Mouse (Mus musculus) NIH3T3 (cell line): ENCODE data around the gene Vmn1r203.
"Not testable (repeated sequence)": the region's sequence is repeated elsewhere in the genome, so short reads cannot be mapped to it uniquely, and the experiment has no call there.

Experiments
- DNase-seq: peaks from one replicate; pipeline ENCODE4 v3.0.0-alpha.2; 2012; ENCODE audit warnings: low read depth

Gene Vmn1r203

GRCm38 (mm10) chr13:22517814-22518213 is at the start of gene Vmn1r203:
Vmn1r203 (plus strand) TSS chr13:22518114.
- no peak for DNase-seq

GRCm38 (mm10) chr13:22471623-22472022 is 46.3 kb upstream of the Vmn1r203 start, which contains the start of gene Vmn1r201:
Vmn1r201 (plus strand) TSS chr13:22471923.
- DNase-seq: no peak

DNA sequence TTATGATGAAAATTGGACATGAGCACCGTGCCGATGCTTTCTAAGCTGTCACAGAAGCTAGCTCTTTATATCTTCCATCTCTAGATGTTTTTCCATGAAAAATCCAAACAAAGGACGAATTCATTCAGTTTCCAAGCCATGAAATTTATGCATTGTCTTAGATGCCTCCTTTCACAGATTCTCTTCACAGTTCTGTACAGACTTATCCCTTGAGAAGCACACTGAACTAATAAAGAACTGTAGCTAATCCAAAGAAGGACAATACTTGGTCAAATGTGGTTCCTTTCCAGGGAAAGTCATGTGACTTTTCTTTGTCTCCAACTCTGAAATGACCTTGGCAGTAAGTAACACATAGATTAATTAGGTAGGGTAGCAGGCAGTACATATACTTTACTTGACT is 15.5 kb upstream of the Vmn1r203 start:
- no peak for DNase-seq

GRCm38 (mm10) chr13:22505281-22505680 is 12.6 kb upstream of the Vmn1r203 start, which contains the start of gene Vmn1r202:
Vmn1r202 (minus strand) TSS chr13:22505381.
- DNase-seq: no peak

GRCm38 (mm10) chr13:22552898-22553297 is 35.0 kb downstream of the Vmn1r203 start, which contains the start of gene Vmn1r204:
Vmn1r204 (plus strand) TSS chr13:22553198.
- not testable (repeated sequence) for DNase-seq

DNA sequence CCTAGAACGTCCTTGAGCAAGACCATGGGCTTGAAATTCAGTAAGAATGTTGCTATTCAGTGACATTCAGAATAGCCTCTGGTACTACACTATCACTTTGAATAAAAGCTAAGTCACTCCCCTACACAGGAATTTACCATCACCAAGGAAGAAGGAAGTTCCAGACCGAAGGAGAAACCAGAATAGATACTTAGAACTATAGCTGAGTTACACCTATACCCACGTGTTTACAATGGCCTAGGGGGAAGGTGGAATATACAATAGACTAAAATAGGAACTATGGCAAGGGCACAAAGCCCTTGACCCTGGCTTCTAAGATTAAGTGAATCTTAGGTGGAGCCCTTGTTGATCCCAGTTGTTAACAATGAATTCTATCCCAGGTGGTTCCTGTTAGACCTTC is 57.0 kb downstream of the Vmn1r203 start:
- not testable (repeated sequence) for DNase-seq
